Mouse (Mus musculus) testis, adult 2 months (tissue): ENCODE measurements around the gene Gm26657.

Source experiments
- CTCF ChIP-seq: fragments of 200-500 bp; IDR thresholded peaks from 2 replicates; pipeline ENCODE4 v1.5.1; 2012; ENCODE audit warnings: low read depth, mild to moderate bottlenecking, inconsistent platforms, low read length, moderate library complexity; ENCODE audit not compliant: control insufficient read depth, insufficient read depth, insufficient replicate concordance
- POLR2A ChIP-seq: fragments of 200-500 bp; IDR thresholded peaks from 2 replicates; pipeline ENCODE4 v1.6.1; 2012; ENCODE audit warnings: low read depth, mild to moderate bottlenecking, inconsistent platforms, low read length, moderate library complexity; ENCODE audit not compliant: control insufficient read depth

DNA sequence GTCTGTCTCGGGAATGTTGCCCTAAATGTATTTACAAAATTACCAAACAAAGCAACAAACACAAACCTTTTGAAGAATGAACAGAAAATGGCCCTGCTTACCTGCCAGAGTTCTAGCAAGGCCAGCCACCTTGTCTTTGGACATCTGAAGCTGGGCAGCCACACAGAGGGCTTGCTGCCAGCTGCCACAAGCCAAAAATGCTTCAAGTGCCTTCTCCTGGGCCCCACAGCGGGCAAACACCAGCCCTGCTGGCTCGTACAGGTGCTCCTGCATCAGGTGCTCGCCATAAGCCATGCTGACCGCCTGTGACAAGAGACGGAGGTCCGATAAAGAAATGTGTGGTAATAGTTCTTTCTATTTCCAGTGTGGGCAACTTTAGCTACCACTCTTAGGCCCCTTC lies 29.0 kb downstream of the Gm26657 start:
- TF ChIP-seq CTCF = no peak
- TF ChIP-seq POLR2A = no peak
